Mouse (Mus musculus) limb, embryonic 15.5 days (tissue): Measurements from ENCODE around the gene Doc2g. TPM values are rescaled to one million over a fixed set of nuclear protein-coding genes. Genes with fewer than 3 reads are reported as not detected.

ENCODE experiments used
- ATAC-seq: fragments of 200-750 bp; cut with Nextera tagmentation; 2 replicates; pipeline ENCODE4 v1.8.0; 2017; ENCODE audit warnings: low read depth, moderate TSS enrichment; ENCODE audit not compliant: insufficient number of reproducible peaks, low FRiP score, low TSS enrichment
- H3K27ac ChIP-seq: fragments of 300-500 bp; sonication (generic); 2 replicates; pipeline ENCODE4 v1.5.1; 2015; ENCODE audit warnings: moderate library complexity, mild to moderate bottlenecking, inconsistent platforms
- H3K27me3 ChIP-seq: fragments of 300-500 bp; sonication (generic); 2 replicates; pipeline ENCODE4 v1.6.1; 2015; ENCODE audit warnings: inconsistent platforms
- H3K36me3 ChIP-seq: fragments of 300-500 bp; sonication (generic); 2 replicates; pipeline ENCODE4 v1.6.1; 2015; ENCODE audit warnings: inconsistent platforms
- H3K4me1 ChIP-seq: fragments of 300-500 bp; sonication (generic); 2 replicates; pipeline ENCODE4 v1.6.1; 2015; ENCODE audit warnings: inconsistent platforms
- H3K4me2 ChIP-seq: fragments of 300-500 bp; sonication (generic); 2 replicates; pipeline ENCODE4 v1.6.1; 2015; ENCODE audit warnings: mild to moderate bottlenecking, inconsistent platforms
- H3K4me3 ChIP-seq: fragments of 300-500 bp; sonication (generic); 2 replicates; pipeline ENCODE4 v1.5.1; 2015; ENCODE audit warnings: mild to moderate bottlenecking, inconsistent platforms
- H3K9ac ChIP-seq: fragments of 300-500 bp; sonication (generic); 2 replicates; pipeline ENCODE4 v1.6.1; 2015; ENCODE audit warnings: inconsistent platforms
- H3K9me3 ChIP-seq: fragments of 300-500 bp; sonication (generic); 2 replicates; pipeline ENCODE4 v1.6.1; 2016; ENCODE audit warnings: inconsistent platforms
- WGBS: fragments of 180-500 bp; shearing (Covaris S2); methylation state at CpG from one replicate; pipeline ENCODE4 v1.1.7; 2015; 5-methylcytosine and 5-hydroxymethylcytosine counted together
- polyA plus RNA-seq: library from polyadenylated mRNA; unstranded; fragments of >200 nt; fragmentation: Nextera tagmentation; extraction: Ambion mirVana; gene quantifications from 2 replicates; pipeline ENCODE4 v1.2.1, GENCODE M21; 2015

Gene Doc2g
- polyA plus RNA-seq, 1 experiment from 2014 or later: 4.4 TPM

GRCm38 (mm10) chr19:3991966-3992365 is 11.1 kb upstream of the Doc2g start:
- Histone ChIP-seq H3K4me3 (no peak overlapping the region), H3K27ac (no peak overlapping the region), H3K27me3 (no peaks in the 10 kb centered on the region; the same call in 1 of the 2 replicates), H3K36me3 (no peaks in the 10 kb centered on the region), H3K4me1 (peaks cover 2% of the 10 kb centered on the region), H3K9ac (no peak overlapping the region), H3K9me3 (no peaks in the 10 kb centered on the region), H3K4me2 (no peak overlapping the region)
- WGBS: 78% methylated on average over 3 of the region's 3 CpGs
- no peak for ATAC-seq

GRCm38 (mm10) chr19:3992416-3992815 is 10.7 kb upstream of the Doc2g start, which contains the start of gene Tbx10:
Gene Tbx10 (plus strand): TSS chr19:3992752.
- ATAC-seq: no peak
- Histone ChIP-seq H3K4me3 (no peak within 1 kb of the TSS), H3K27me3 (no peaks in the 10 kb centered on the region; the same call in 1 of the 2 replicates), H3K4me1 (no peaks in the 10 kb centered on the region), H3K27ac (no peak within 1 kb of the TSS), H3K4me2 (no peak within 1 kb of the TSS), H3K9me3 (no peaks in the 10 kb centered on the region), H3K9ac (no peak within 1 kb of the TSS), H3K36me3 (no peaks in the 10 kb centered on the region)
- 41% methylated on average over 5 of the region's 5 CpGs for WGBS

- Histone ChIP-seq H3K4me1 (peaks cover 11% of the 10 kb centered on the region), H3K36me3 (no peaks in the 10 kb centered on the region), H3K27ac (no peak overlapping the region), H3K27me3 (no peaks in the 10 kb centered on the region; the same call in 1 of the 2 replicates), H3K9ac (no peak overlapping the region), H3K4me2 (no peak overlapping the region), H3K9me3 (no peaks in the 10 kb centered on the region), H3K4me3 (no peak overlapping the region)
- 62% methylated on average over 6 of the region's 6 CpGs for WGBS
- ATAC-seq: no peak
Measured at GRCm38 (mm10) chr19:3994932-3995331, 8.2 kb upstream of the Doc2g start.

- Histone ChIP-seq H3K9ac (no peak overlapping the region), H3K27ac (no peak overlapping the region), H3K4me1 (peaks cover 11% of the 10 kb centered on the region), H3K27me3 (no peaks in the 10 kb centered on the region; the same call in 1 of the 2 replicates), H3K9me3 (no peaks in the 10 kb centered on the region), H3K4me3 (no peak overlapping the region), H3K4me2 (no peak overlapping the region), H3K36me3 (no peaks in the 10 kb centered on the region)
- 75% methylated on average over 3 of the region's 3 CpGs for WGBS
- no peak for ATAC-seq
Measured at GRCm38 (mm10) chr19:3995505-3995904, 7.6 kb upstream of the Doc2g start.

GRCm38 (mm10) chr19:3996106-3996505 is 7.0 kb upstream of the Doc2g start:
- Histone ChIP-seq H3K4me3 (no peak overlapping the region), H3K9ac (no peak overlapping the region), H3K9me3 (no peaks in the 10 kb centered on the region), H3K4me1 (peaks cover 16% of the 10 kb centered on the region), H3K27ac (no peak overlapping the region), H3K27me3 (no peaks in the 10 kb centered on the region; the same call in 1 of the 2 replicates), H3K4me2 (no peak overlapping the region), H3K36me3 (no peaks in the 10 kb centered on the region)
- ATAC-seq: no peak
- WGBS: 64% methylated on average over 7 of the region's 7 CpGs

- Histone ChIP-seq H3K27me3 (no peaks in the 10 kb centered on the region; the same call in 1 of the 2 replicates), H3K4me1 (peaks cover 22% of the 10 kb centered on the region), H3K4me3 (no peak overlapping the region), H3K27ac (no peak overlapping the region), H3K9ac (no peak overlapping the region), H3K36me3 (no peaks in the 10 kb centered on the region), H3K4me2 (no peak overlapping the region), H3K9me3 (no peaks in the 10 kb centered on the region)
- WGBS: 79% methylated on average over 8 of the region's 8 CpGs
- no peak for ATAC-seq
Measured at GRCm38 (mm10) chr19:3996747-3997146, 6.4 kb upstream of the Doc2g start.

GRCm38 (mm10) chr19:3997231-3997630 is 5.9 kb upstream of the Doc2g start:
- Histone ChIP-seq H3K9ac (no peak overlapping the region), H3K4me1 (peaks cover 25% of the 10 kb centered on the region), H3K27me3 (no peaks in the 10 kb centered on the region; the same call in 1 of the 2 replicates), H3K4me2 (no peak overlapping the region), H3K27ac (no peak overlapping the region), H3K4me3 (no peak overlapping the region), H3K9me3 (no peaks in the 10 kb centered on the region), H3K36me3 (no peaks in the 10 kb centered on the region)
- ATAC-seq: no peak
- WGBS: 53% methylated on average over 8 of the region's 8 CpGs

- 74% methylated on average over 8 of the region's 8 CpGs for WGBS
- no peaks in the 10 kb centered on the region; the same call in 1 of the 2 replicates for H3K27me3 ChIP-seq
- no peak overlapping the region for H3K4me2 ChIP-seq
- no peak overlapping the region for H3K27ac ChIP-seq
- H3K4me1 ChIP-seq: peaks cover 25% of the 10 kb centered on the region
- H3K9ac ChIP-seq: no peak overlapping the region
- ATAC-seq: no peak
- H3K9me3 ChIP-seq: no peaks in the 10 kb centered on the region
- no peaks in the 10 kb centered on the region for H3K36me3 ChIP-seq
- no peak overlapping the region for H3K4me3 ChIP-seq
Measured at GRCm38 (mm10) chr19:3998335-3998734, 4.8 kb upstream of the Doc2g start.

GRCm38 (mm10) chr19:3999121-3999730 is 3.9 kb upstream of the Doc2g start:
- Histone ChIP-seq H3K9ac (no peak overlapping the region), H3K27me3 (no peaks in the 10 kb centered on the region; the same call in 1 of the 2 replicates), H3K27ac (peak overlapping the region; percentile 47; the same call in 1 of the 2 replicates), H3K4me3 (peak overlapping the region; percentile 81; the same call in 1 of the 2 replicates), H3K9me3 (no peaks in the 10 kb centered on the region), H3K4me2 (peak overlapping the region; percentile 81), H3K36me3 (peaks cover 6% of the 10 kb centered on the region; the same call in 1 of the 2 replicates), H3K4me1 (peaks cover 25% of the 10 kb centered on the region)
- WGBS: 82% methylated on average over 9 of the region's 9 CpGs
- no peak for ATAC-seq

- no peaks in the 10 kb centered on the region for H3K9me3 ChIP-seq
- under 1% methylated on average over 64 of the region's 64 CpGs for WGBS
- peak within 1 kb of the TSS; percentile 81 for H3K4me2 ChIP-seq
- no peaks in the 10 kb centered on the region for H3K27me3 ChIP-seq
- H3K4me1 ChIP-seq: peaks cover 25% of the 10 kb centered on the region
- H3K27ac ChIP-seq: peak within 1 kb of the TSS; percentile 98
- H3K9ac ChIP-seq: peak within 1 kb of the TSS; percentile 93
- H3K4me3 ChIP-seq: peak within 1 kb of the TSS; percentile 81
- ATAC-seq: peak; percentile 86
- peaks cover 12% of the 10 kb centered on the region; the same call in 1 of the 2 replicates for H3K36me3 ChIP-seq
Measured at GRCm38 (mm10) chr19:4000119-4000900, 2.8 kb upstream of the Doc2g start, which contains the start of the genes Nudt8 and Gm49405. Gene Nudt8 (plus strand): TSS chr19:4000580. Gene Gm49405 (plus strand): TSS chr19:4000626.

- peak overlapping the region; percentile 93 for H3K9ac ChIP-seq
- no peak for ATAC-seq
- peaks cover 17% of the 10 kb centered on the region for H3K36me3 ChIP-seq
- peaks cover 25% of the 10 kb centered on the region for H3K4me1 ChIP-seq
- peak overlapping the region; percentile 98 for H3K27ac ChIP-seq
- WGBS: 15% methylated on average over 17 of the region's 17 CpGs
- no peaks in the 10 kb centered on the region for H3K27me3 ChIP-seq
- H3K4me2 ChIP-seq: peak overlapping the region; percentile 81
- no peaks in the 10 kb centered on the region for H3K9me3 ChIP-seq
- H3K4me3 ChIP-seq: peak overlapping the region; percentile 81
Measured at GRCm38 (mm10) chr19:4000949-4001525, 2.1 kb upstream of the Doc2g start.
